Mouse (Mus musculus) cerebellum, adult 11-12 months (tissue): ENCODE measurements at regions not wholly inside any gene's neighbourhood (a gene's known extent, or its start where the extent isn't known, plus 50 kb on each side); places are given as distances from the start of the nearest gene placed in this dataset.
A peak's percentile ranks its signal among the peaks of the same experiment; 100 is the strongest.

Experiments used
- DNase-seq: peaks from one replicate; pipeline ENCODE4 v3.0.0; 2022

- no peak for DNase-seq
Observed at GRCm38 (mm10) chr9:47353972-47354371, 176.0 kb upstream of the Cadm1 start.

GRCm38 (mm10) chr9:47354423-47354822 is 175.6 kb upstream of the Cadm1 start:
- no peak for DNase-seq

GRCm38 (mm10) chr9:47354866-47355265 is 175.1 kb upstream of the Cadm1 start:
- DNase-seq: no peak

GRCm38 (mm10) chr9:47357756-47358399 is 172.1 kb upstream of the Cadm1 start:
- peak; percentile 47 for DNase-seq

GRCm38 (mm10) chr9:47358400-47358767 is 171.6 kb upstream of the Cadm1 start:
- DNase-seq: no peak

GRCm38 (mm10) chr9:47363086-47363485 is 166.9 kb upstream of the Cadm1 start:
- no peak for DNase-seq

GRCm38 (mm10) chr9:47364762-47365161 is 165.2 kb upstream of the Cadm1 start:
- no peak for DNase-seq

- DNase-seq: peak; percentile 51
Observed at GRCm38 (mm10) chr9:47367266-47367957, 162.6 kb upstream of the Cadm1 start.

GRCm38 (mm10) chr9:47368015-47368901 is 161.7 kb upstream of the Cadm1 start:
- DNase-seq: peak; percentile 71

GRCm38 (mm10) chr9:47372296-47372695 is 157.7 kb upstream of the Cadm1 start:
- no peak for DNase-seq

- DNase-seq: no peak
Observed at GRCm38 (mm10) chr9:47374086-47374485, 155.9 kb upstream of the Cadm1 start.

- DNase-seq: no peak
Observed at GRCm38 (mm10) chr9:47376645-47377044, 153.3 kb upstream of the Cadm1 start.

- DNase-seq: no peak
Observed at GRCm38 (mm10) chr9:47378541-47378940, 151.4 kb upstream of the Cadm1 start.

GRCm38 (mm10) chr9:47380361-47380760 is 149.6 kb upstream of the Cadm1 start:
- no peak for DNase-seq

GRCm38 (mm10) chr9:47384185-47384854 is 145.7 kb upstream of the Cadm1 start:
- no peak for DNase-seq

- no peak for DNase-seq
Observed at GRCm38 (mm10) chr9:47386646-47387045, 143.3 kb upstream of the Cadm1 start.

- no peak for DNase-seq
Observed at GRCm38 (mm10) chr9:47387221-47387620, 142.8 kb upstream of the Cadm1 start.

- DNase-seq: peak; percentile 75
Observed at GRCm38 (mm10) chr9:47387716-47388300, 142.2 kb upstream of the Cadm1 start.

GRCm38 (mm10) chr9:47389901-47390300 is 140.1 kb upstream of the Cadm1 start:
- DNase-seq: peak; percentile 41

GRCm38 (mm10) chr9:47391669-47392068 is 138.3 kb upstream of the Cadm1 start:
- DNase-seq: no peak

- no peak for DNase-seq
Observed at GRCm38 (mm10) chr9:47399598-47399997, 130.4 kb upstream of the Cadm1 start.

GRCm38 (mm10) chr9:47400117-47400823 is 129.7 kb upstream of the Cadm1 start:
- no peak for DNase-seq
